Mouse (Mus musculus) stomach, embryonic 14.5 days (tissue): ENCODE measurements around the gene Tmem52. TPM values are rescaled to one million over a fixed set of nuclear protein-coding genes. Genes with fewer than 3 reads are reported as not detected.

Source experiments
- ATAC-seq: fragments of 200-750 bp; cut with Nextera tagmentation; 2 replicates; pipeline ENCODE4 v1.8.0; 2017; ENCODE audit warnings: low read depth, moderate TSS enrichment; ENCODE audit not compliant: insufficient number of reproducible peaks, insufficient read depth, low FRiP score
- H3K27ac ChIP-seq: fragments of 300-500 bp; sonication (generic); 2 replicates; pipeline ENCODE4 v1.5.1; 2014; ENCODE audit warnings: mild to moderate bottlenecking, low read length, moderate library complexity, mixed read lengths
- H3K27me3 ChIP-seq: fragments of 300-500 bp; sonication (generic); 2 replicates; pipeline ENCODE4 v1.6.1; 2014; ENCODE audit warnings: low read length, control low read depth, mixed read lengths; ENCODE audit not compliant: control insufficient read depth, insufficient read depth
- H3K36me3 ChIP-seq: fragments of 300-500 bp; sonication (generic); 2 replicates; pipeline ENCODE4 v1.6.1; 2014; ENCODE audit warnings: mild to moderate bottlenecking, control low read depth, low read length, moderate library complexity, mixed read lengths; ENCODE audit not compliant: control insufficient read depth, insufficient read depth
- H3K4me1 ChIP-seq: fragments of 300-500 bp; sonication (generic); 2 replicates; pipeline ENCODE4 v1.6.1; 2014; ENCODE audit warnings: low read length, control low read depth, mixed read lengths; ENCODE audit not compliant: control insufficient read depth, insufficient read depth
- H3K4me2 ChIP-seq: fragments of 300-500 bp; sonication (generic); replicated peaks from 2 replicates; pipeline ENCODE4 v1.6.1; 2014; ENCODE audit warnings: low read depth, low read length, control low read depth
- H3K4me3 ChIP-seq: fragments of 300-500 bp; sonication (generic); 2 replicates; pipeline ENCODE4 v1.5.1; 2014; ENCODE audit warnings: low read depth, low read length, control low read depth
- H3K9ac ChIP-seq: fragments of 300-500 bp; sonication (generic); replicated peaks from 2 replicates; pipeline ENCODE4 v1.6.1; 2014; ENCODE audit warnings: low read depth, mild to moderate bottlenecking, control low read depth, low read length, moderate library complexity, mixed read lengths
- H3K9me3 ChIP-seq: fragments of 300-500 bp; sonication (generic); 2 replicates; pipeline ENCODE4 v1.6.1; 2016; ENCODE audit warnings: low read depth, low read length, control low read depth; ENCODE audit not compliant: control insufficient read depth
- WGBS: fragments of 180-500 bp; shearing (Covaris S2); extraction: QIAGEN DNeasy Blood & Tissue Kit; methylation state at CpG from one replicate; pipeline ENCODE4 v1.1.7; 2014; 5-methylcytosine and 5-hydroxymethylcytosine counted together
- polyA plus RNA-seq: library from polyadenylated mRNA; unstranded; fragments of >200 nt; fragmentation: Nextera tagmentation; extraction: Ambion mirVana; gene quantifications from 2 replicates; pipeline ENCODE4 v1.2.1, GENCODE M21; 2014

The Tmem52 gene
- polyA plus RNA-seq, 1 experiment from 2014 or later = not detected

DNA sequence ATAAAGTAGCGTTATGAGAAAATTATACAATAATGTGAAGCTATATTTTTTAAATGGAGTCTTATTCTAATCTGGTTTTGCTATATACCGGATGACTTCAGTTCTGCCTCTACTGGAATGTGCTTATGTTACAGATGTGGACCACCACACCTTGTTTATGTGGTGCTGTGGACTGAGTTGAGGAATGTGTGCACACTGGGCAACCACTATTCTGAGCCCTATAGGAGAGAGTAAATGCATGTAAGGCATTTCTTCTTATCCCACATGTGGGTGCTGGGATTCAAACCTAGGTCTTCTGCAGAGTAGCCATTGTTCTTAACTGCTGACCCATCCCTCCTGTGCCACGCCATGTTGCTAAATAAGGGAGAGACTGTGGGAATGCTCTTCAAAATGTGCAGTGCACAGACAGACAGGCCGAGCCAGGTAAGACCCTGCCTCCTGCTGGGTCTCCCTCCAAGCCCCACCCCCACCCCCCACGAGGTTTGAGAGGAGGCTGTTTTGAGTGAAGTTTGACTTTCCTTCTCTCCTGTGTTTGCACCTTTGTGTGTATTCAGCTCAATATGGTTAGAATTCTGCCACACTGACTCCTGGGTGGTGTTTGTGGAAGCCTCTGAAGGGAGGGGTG is 36.9 kb downstream of the Tmem52 start:
- no peaks in the 10 kb centered on the region for H3K36me3 ChIP-seq
- H3K9me3 ChIP-seq = no peaks in the 10 kb centered on the region
- H3K27ac ChIP-seq = no peak overlapping the region
- peaks cover 8% of the 10 kb centered on the region for H3K4me1 ChIP-seq
- WGBS = 82% methylated on average over 5 of the region's 5 CpGs
- no peaks in the 10 kb centered on the region for H3K27me3 ChIP-seq
- H3K4me2 ChIP-seq = no peak overlapping the region
- ATAC-seq = no peak
- H3K4me3 ChIP-seq = no peak overlapping the region
- no peak overlapping the region for H3K9ac ChIP-seq

DNA sequence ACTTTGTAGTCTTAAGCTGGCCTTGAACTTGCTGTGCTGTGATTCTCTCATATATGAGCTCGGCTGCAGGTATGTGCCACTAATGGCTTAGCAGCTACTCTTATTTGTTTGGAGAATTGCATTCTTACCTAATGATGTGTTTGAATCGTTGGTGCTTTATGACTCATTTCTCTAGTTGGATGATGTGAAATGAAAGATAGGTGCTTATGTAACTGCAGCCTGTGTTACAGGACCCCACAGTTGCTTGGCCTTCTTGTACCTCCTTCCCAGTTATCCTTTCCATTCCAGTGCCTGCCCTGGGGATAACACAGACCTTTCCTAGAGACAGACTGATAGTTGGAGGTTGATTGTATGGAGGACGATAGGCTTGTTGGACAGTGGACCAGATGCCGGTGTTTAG is 39.7 kb downstream of the Tmem52 start:
- no peak for ATAC-seq
- Histone ChIP-seq H3K9ac (no peak overlapping the region), H3K36me3 (no peaks in the 10 kb centered on the region), H3K27ac (no peak overlapping the region), H3K4me2 (no peak overlapping the region), H3K9me3 (no peaks in the 10 kb centered on the region), H3K4me1 (peaks cover 8% of the 10 kb centered on the region), H3K4me3 (no peak overlapping the region), H3K27me3 (no peaks in the 10 kb centered on the region)
- 79% methylated on average over 4 of the region's 4 CpGs for WGBS

DNA sequence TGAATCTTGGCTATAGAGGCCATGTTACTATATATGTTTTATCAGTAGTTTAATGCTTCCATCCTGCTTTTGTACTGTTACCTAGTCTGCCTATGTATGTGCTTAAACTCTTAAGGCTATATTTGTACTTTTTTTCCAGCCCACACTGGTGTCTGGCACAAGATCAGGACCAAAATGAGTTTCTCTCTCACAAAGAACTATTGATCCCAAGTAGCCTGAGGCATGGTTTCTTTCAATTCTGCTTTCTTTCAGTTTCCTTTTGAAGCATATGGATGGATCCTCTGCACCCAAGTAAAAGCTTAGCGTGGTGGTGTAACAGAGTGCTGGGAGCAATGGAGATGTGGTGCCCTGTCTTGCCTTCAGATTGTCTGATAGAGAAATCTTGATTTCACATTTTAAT is 42.1 kb downstream of the Tmem52 start:
- Histone ChIP-seq H3K36me3 (0 out of 2 replicates have a peak, but pooled peaks cover 3% of the 10 kb centered on the region), H3K4me3 (no peak overlapping the region), H3K4me2 (no peak overlapping the region), H3K9ac (no peak overlapping the region), H3K27me3 (no peaks in the 10 kb centered on the region), H3K9me3 (no peaks in the 10 kb centered on the region), H3K4me1 (no peaks in the 10 kb centered on the region), H3K27ac (no peak overlapping the region)
- 86% methylated on average over 1 of the region's 1 CpGs for WGBS
- ATAC-seq = no peak

DNA sequence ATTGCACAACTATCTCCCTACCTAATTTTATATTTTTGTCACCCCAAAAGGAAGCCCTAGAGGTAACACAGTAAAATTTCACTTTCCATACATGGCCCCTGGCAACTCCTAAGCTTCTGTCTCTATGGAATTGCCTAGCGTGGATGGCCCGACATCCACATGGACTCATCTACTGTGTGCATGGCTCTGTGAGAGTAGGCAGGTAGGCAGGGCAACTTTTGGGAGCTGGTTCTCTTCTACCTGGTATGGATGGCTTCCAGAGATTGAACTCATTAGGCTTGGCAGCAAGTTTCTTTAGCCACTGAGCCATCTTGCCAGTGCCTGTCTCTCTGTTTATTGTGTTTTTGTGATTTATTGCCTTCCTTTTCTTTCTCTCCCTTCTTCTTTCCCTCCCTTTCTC is 45.9 kb downstream of the Tmem52 start:
- H3K9me3 ChIP-seq = no peaks in the 10 kb centered on the region
- no peaks in the 10 kb centered on the region for H3K4me1 ChIP-seq
- no peak overlapping the region for H3K4me2 ChIP-seq
- 0 out of 2 replicates have a peak, but pooled peaks cover 3% of the 10 kb centered on the region for H3K36me3 ChIP-seq
- 89% methylated on average over 2 of the region's 2 CpGs for WGBS
- H3K9ac ChIP-seq = no peak overlapping the region
- no peak overlapping the region for H3K27ac ChIP-seq
- no peaks in the 10 kb centered on the region for H3K27me3 ChIP-seq
- H3K4me3 ChIP-seq = no peak overlapping the region
- no peak for ATAC-seq

DNA sequence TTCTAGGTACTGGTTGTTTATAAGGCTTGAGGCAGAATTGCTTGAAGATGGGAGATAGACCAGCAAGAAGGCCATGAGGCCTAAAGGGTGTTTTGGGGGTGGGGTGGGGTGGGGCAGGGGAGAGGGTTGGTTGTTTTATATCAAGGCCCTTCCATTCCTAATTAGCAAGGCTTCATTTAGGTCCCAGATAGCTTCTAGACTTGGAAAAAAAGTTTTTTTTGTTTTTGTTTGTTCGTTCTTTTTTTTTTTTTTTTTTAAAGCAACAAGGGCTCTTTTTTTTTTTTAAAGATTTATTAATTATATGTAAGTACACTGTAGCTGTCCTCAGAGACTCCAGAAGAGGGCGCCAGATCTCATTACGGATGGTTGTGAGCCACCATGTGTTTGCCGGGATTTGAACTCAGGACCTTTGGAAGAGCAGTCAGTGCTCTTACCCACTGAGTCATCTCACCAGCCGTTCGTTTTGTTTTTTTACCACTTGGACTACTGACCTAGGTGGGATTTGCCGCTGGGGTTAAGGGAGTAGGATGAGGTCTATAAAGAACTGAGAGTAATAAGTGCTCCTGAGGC is 49.1 kb downstream of the Tmem52 start:
- H3K4me1 ChIP-seq = no peaks in the 10 kb centered on the region
- H3K9ac ChIP-seq = no peak overlapping the region
- H3K27me3 ChIP-seq = no peaks in the 10 kb centered on the region
- no peak overlapping the region for H3K27ac ChIP-seq
- WGBS = 87% methylated on average over 7 of the region's 7 CpGs
- no peak for ATAC-seq
- 0 out of 2 replicates have a peak, but pooled peaks cover 3% of the 10 kb centered on the region for H3K36me3 ChIP-seq
- H3K4me2 ChIP-seq = no peak overlapping the region
- H3K4me3 ChIP-seq = no peak overlapping the region
- H3K9me3 ChIP-seq = no peaks in the 10 kb centered on the region

Other genes with a start within 250 kb of the Tmem52 start
- gene Ski, start 246.5 kb upstream of the Tmem52 start, polyA plus RNA-seq = 29.6 and 32.0 TPM in 2 replicates
- 63.2 and 65.0 TPM in 2 replicates for gene Faap20, start 219.3 kb upstream of the Tmem52 start, polyA plus RNA-seq
- 12.9 and 14.8 TPM in 2 replicates for gene Prkcz, start 107.8 kb upstream of the Tmem52 start, polyA plus RNA-seq
- not detected in 2 replicates for gene Gabrd, start 71.0 kb upstream of the Tmem52 start, polyA plus RNA-seq
- gene Cfap74, start 59.9 kb upstream of the Tmem52 start, polyA plus RNA-seq = 2.8 and 3.8 TPM in 2 replicates
- gene Gnb1, start 22.2 kb downstream of the Tmem52 start, polyA plus RNA-seq = 525 and 534 TPM in 2 replicates
- gene Nadk, start 93.3 kb downstream of the Tmem52 start, polyA plus RNA-seq = 78.4 and 83.8 TPM in 2 replicates
- gene Slc35e2, start 132.3 kb downstream of the Tmem52 start, polyA plus RNA-seq = 10.4 TPM in 2 replicates
- 57.0 and 57.3 TPM in 2 replicates for gene Cdk11b, start 155.7 kb downstream of the Tmem52 start, polyA plus RNA-seq
- not detected in 2 replicates for gene Gm10563, start 176.3 kb downstream of the Tmem52 start, polyA plus RNA-seq
- gene Mmp23, start 184.3 kb downstream of the Tmem52 start, polyA plus RNA-seq = 25.0 and 26.3 TPM in 2 replicates
- gene Mib2, start 200.1 kb downstream of the Tmem52 start, polyA plus RNA-seq = 18.9 and 21.9 TPM in 2 replicates
- 3.1 and 3.2 TPM in 2 replicates for gene Fndc10, start 225.2 kb downstream of the Tmem52 start, polyA plus RNA-seq
- gene Ssu72, start 235.7 kb downstream of the Tmem52 start, polyA plus RNA-seq = 140 and 145 TPM in 2 replicates